Mouse (Mus musculus) myocyte (in vitro differentiated cells): Measurements from ENCODE around the gene Sfxn1. TPM values are rescaled to one million over a fixed set of nuclear protein-coding genes. Genes with fewer than 3 reads are reported as not detected.
A peak's percentile ranks its signal among the peaks of the same experiment; 100 is the strongest.

Experiments
- H3K27me3 ChIP-seq: one replicate; pipeline ENCODE4 v1.6.1; 2011; ENCODE audit not compliant: control insufficient read depth, insufficient read depth, insufficient read length
- H3K36me3 ChIP-seq: one replicate; pipeline ENCODE4 v1.6.1; 2011; ENCODE audit not compliant: control insufficient read depth, insufficient read depth
- H3K4me2 ChIP-seq: one replicate; pipeline ENCODE4 v1.6.1; 2011; ENCODE audit warnings: low read depth, control low read depth
- H3K4me3 ChIP-seq: one replicate; pipeline ENCODE4 v1.5.1; 2011; ENCODE audit warnings: mild to moderate bottlenecking, control low read depth, moderate library complexity
- H3K79me2 ChIP-seq: one replicate; pipeline ENCODE4 v1.6.1; 2011; ENCODE audit not compliant: control insufficient read depth, insufficient read depth
- H3ac ChIP-seq: one replicate; pipeline ENCODE4 v1.6.1; 2011; ENCODE audit not compliant: control insufficient read depth, insufficient read length
- CEBPB ChIP-seq: IDR thresholded peaks from 2 replicates; pipeline ENCODE4 v1.6.1; 2011; ENCODE audit warnings: mild to moderate bottlenecking, moderate library complexity; ENCODE audit not compliant: poor library complexity, insufficient read depth, severe bottlenecking
- E2F4 ChIP-seq: IDR thresholded peaks from one replicate; pipeline ENCODE4 v1.6.1; 2011; ENCODE audit warnings: mild to moderate bottlenecking, control low read depth, moderate library complexity; ENCODE audit not compliant: insufficient read depth
- MAX ChIP-seq: IDR thresholded peaks from one replicate; pipeline ENCODE4 v1.6.1; 2011; ENCODE audit warnings: low read depth, mild to moderate bottlenecking, control low read depth
- MYOD1 ChIP-seq, 3 experiments: IDR thresholded peaks; one replicate each; pipeline ENCODE4 v1.6.1; 2011; ENCODE audit warnings: control low read depth in 2 of 3, low read depth in 2 of 3, mild to moderate bottlenecking in 2 of 3, moderate library complexity in 1 of 3; ENCODE audit not compliant: insufficient read length in 2 of 3, control insufficient read depth in 1 of 3
- MYOG ChIP-seq, 3 experiments: IDR thresholded peaks; one replicate each; pipeline ENCODE4 v1.6.1; 2011; ENCODE audit warnings: control low read depth in 2 of 3, low read depth in 2 of 3, mild to moderate bottlenecking in 2 of 3; ENCODE audit not compliant: insufficient read length in 2 of 3, control insufficient read depth in 1 of 3, insufficient read depth in 1 of 3
- POLR2A ChIP-seq: IDR thresholded peaks from one replicate; pipeline ENCODE4 v1.6.1; 2011; ENCODE audit warnings: low read depth, mild to moderate bottlenecking, control low read depth, moderate library complexity; ENCODE audit not compliant: insufficient read length
- POLR2AphosphoS2 ChIP-seq: IDR thresholded peaks from one replicate; pipeline ENCODE4 v1.6.1; 2011; ENCODE audit warnings: low read depth, control low read depth; ENCODE audit not compliant: insufficient read length
- REST ChIP-seq: IDR thresholded peaks from one replicate; pipeline ENCODE4 v1.6.1; 2011; ENCODE audit warnings: mild to moderate bottlenecking, control low read depth, moderate library complexity; ENCODE audit not compliant: insufficient read depth, insufficient read length
- SRF ChIP-seq: IDR thresholded peaks from one replicate; pipeline ENCODE4 v1.6.1; 2011; ENCODE audit warnings: low read depth; ENCODE audit not compliant: control insufficient read depth, insufficient read length
- TCF12 ChIP-seq: IDR thresholded peaks from one replicate; pipeline ENCODE4 v1.6.1; 2011; ENCODE audit warnings: mild to moderate bottlenecking, control low read depth; ENCODE audit not compliant: poor library complexity, insufficient read depth, severe bottlenecking
- TCF3 ChIP-seq: IDR thresholded peaks from one replicate; pipeline ENCODE4 v1.6.1; 2011; ENCODE audit warnings: low read depth, control low read depth; ENCODE audit not compliant: insufficient read length
- USF1 ChIP-seq: IDR thresholded peaks from one replicate; pipeline ENCODE4 v1.6.1; 2011; ENCODE audit warnings: low read depth, mild to moderate bottlenecking, control low read depth, moderate library complexity
- polyA plus RNA-seq: library from polyadenylated mRNA; unstranded; fragments of >200 nt; fragmentation: generic; extraction: Trizol; gene quantifications from one replicate; pipeline ENCODE4 v1.2.1, GENCODE M21; 2012; ENCODE audit warnings: missing spikeins

Gene Sfxn1
- polyA plus RNA-seq, 1 experiment: 10.9 TPM

- Histone ChIP-seq H3K79me2 (peaks cover 39% of the 10 kb centered on the region), H3K4me2 (peak overlapping the region; percentile 47), H3K27me3 (peaks cover 4% of the 10 kb centered on the region), H3K36me3 (no peaks in the 10 kb centered on the region), H3K4me3 (peak overlapping the region; percentile 82), H3ac (peak overlapping the region; percentile 13)
- TF ChIP-seq MAX (no peak), TCF12 (no peak), MYOD1 (IDR thresholded peaks at IDR 0.05; ENCODE audit: control insufficient read depth in 1 of 3, insufficient read length in 2 of 3, low read depth in 2 of 3) (no peak), REST (no peak), CEBPB (no peak), SRF (no peak), USF1 (no peak), MYOG (IDR thresholded peaks at IDR 0.05; ENCODE audit: control insufficient read depth in 1 of 3, insufficient read depth in 1 of 3, insufficient read length in 2 of 3, low read depth in 2 of 3) (no peak), POLR2AphosphoS2 (no peak), E2F4 (no peak), TCF3 (no peak), POLR2A (no peak)
Measured at GRCm38 (mm10) chr13:54071011-54071410, 658 bp upstream of the Sfxn1 start.

DNA sequence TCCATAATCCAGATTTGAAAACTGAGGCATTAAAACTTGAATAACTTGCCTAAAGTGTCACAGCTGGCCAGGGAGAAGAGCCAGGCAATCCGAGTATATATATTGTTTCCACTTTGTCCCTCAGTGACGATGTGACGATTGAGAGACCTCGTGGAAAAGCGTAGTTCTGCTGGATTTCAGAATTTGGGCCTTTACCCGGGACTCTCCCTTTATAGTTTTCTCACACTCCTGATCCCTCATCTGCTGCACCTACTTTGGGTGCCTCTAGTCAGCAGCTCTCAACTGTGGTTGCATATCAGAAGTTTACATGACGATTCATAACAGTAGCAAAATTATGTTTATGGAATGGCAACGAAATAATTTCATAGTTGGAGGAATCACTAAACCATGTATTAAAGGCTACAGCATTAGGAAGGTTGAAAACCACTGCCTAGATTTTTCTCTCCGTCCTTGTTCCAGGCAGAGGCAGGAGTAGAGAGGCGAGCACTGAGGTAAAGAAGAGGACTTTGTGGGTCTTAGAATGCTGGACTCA, 923 bp downstream of the Sfxn1 start:
- Histone ChIP-seq H3K36me3 (no peaks in the 10 kb centered on the region), H3K27me3 (no peaks in the 10 kb centered on the region), H3K4me3 (peak overlapping the region; percentile 82), H3ac (peak overlapping the region; percentile 13), H3K79me2 (peaks cover 52% of the 10 kb centered on the region), H3K4me2 (peak overlapping the region; percentile 83)
- no peak for TF ChIP-seq E2F4
- no peak for TF ChIP-seq CEBPB
- no peak for TF ChIP-seq POLR2A
- TF ChIP-seq USF1: no peak
- no peak for TF ChIP-seq MYOD1 (IDR thresholded peaks at IDR 0.05; ENCODE audit: control insufficient read depth in 1 of 3, insufficient read length in 2 of 3, low read depth in 2 of 3)
- no peak for TF ChIP-seq MYOG (IDR thresholded peaks at IDR 0.05; ENCODE audit: control insufficient read depth in 1 of 3, insufficient read depth in 1 of 3, insufficient read length in 2 of 3, low read depth in 2 of 3)
- no peak for TF ChIP-seq TCF3
- TF ChIP-seq TCF12: no peak
- TF ChIP-seq MAX: no peak
- TF ChIP-seq REST: no peak
- no peak for TF ChIP-seq SRF
- no peak for TF ChIP-seq POLR2AphosphoS2

- Histone ChIP-seq H3K36me3 (no peaks in the 10 kb centered on the region), H3K4me2 (peak overlapping the region; percentile 83), H3K4me3 (peak overlapping the region; percentile 82), H3K27me3 (no peaks in the 10 kb centered on the region), H3K79me2 (peaks cover 57% of the 10 kb centered on the region), H3ac (no peak overlapping the region)
- no peak for TF ChIP-seq USF1
- TF ChIP-seq TCF3: no peak
- TF ChIP-seq TCF12: no peak
- TF ChIP-seq POLR2AphosphoS2: no peak
- TF ChIP-seq MAX: no peak
- TF ChIP-seq MYOG (IDR thresholded peaks at IDR 0.05; ENCODE audit: control insufficient read depth in 1 of 3, insufficient read depth in 1 of 3, insufficient read length in 2 of 3, low read depth in 2 of 3): no peak
- TF ChIP-seq POLR2A: no peak
- TF ChIP-seq E2F4: no peak
- no peak for TF ChIP-seq REST
- TF ChIP-seq SRF: no peak
- TF ChIP-seq CEBPB: no peak
- TF ChIP-seq MYOD1 (IDR thresholded peaks at IDR 0.05; ENCODE audit: control insufficient read depth in 1 of 3, insufficient read length in 2 of 3, low read depth in 2 of 3): no peak
Measured at GRCm38 (mm10) chr13:54073066-54073465, 1.4 kb downstream of the Sfxn1 start.

DNA sequence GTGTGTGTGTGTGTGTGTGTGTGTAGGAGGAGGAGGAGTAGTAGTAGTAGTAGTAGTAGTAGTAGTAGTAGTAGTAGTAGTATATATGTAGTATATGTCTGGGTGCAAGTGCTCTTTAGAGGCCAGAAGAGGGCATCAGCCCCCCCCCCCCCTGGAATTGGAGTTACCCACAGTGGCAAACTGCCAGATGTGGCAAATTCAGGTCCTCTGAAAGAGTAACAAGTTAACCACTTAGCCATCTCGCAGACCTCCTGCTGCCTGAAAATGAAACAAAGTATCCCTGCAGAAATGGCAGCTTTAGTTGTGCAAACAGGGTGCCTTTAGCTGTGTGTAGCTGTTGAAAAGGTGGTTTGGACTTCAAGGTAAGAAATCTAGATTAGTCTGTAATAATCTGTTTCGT, 1.8 kb downstream of the Sfxn1 start:
- Histone ChIP-seq H3K27me3 (no peaks in the 10 kb centered on the region), H3K4me2 (peak overlapping the region; percentile 83), H3K4me3 (peak overlapping the region; percentile 82), H3K79me2 (peaks cover 60% of the 10 kb centered on the region), H3ac (no peak overlapping the region), H3K36me3 (no peaks in the 10 kb centered on the region)
- no peak for TF ChIP-seq TCF3
- no peak for TF ChIP-seq SRF
- no peak for TF ChIP-seq POLR2A
- TF ChIP-seq TCF12: no peak
- no peak for TF ChIP-seq CEBPB
